Comparison of ENCODE assay signal across 21 mouse cellular contexts in the genomic region with DNA sequence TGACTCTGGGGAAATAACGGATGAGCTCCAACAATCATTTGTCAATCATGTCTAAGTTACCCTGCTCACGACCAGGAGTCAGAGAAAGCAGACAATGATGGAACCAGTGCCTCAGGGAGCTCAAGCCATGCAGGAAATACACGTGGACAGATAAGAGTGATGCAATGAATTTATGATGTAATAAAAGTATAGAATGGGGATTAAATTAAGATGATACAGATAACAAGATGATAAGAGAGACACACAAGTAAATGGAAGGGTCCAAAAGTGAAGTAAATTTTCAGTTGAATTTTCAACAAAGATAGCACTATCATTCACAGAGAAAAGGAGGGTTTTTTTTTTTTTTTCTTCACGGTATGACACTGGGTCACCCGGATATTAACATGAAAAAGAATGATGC.
"Had no signal": no experiment of that assay in that cellular context is flagged by ENCODE, and none has a peak within 500 bp of the region (broad histone marks: within the 10 kb centered on the region; RNA-seq: fewer than 3 reads in every experiment).

No protein-coding gene starts in this region.

- H3K4me2 ChIP-seq: liver, embryonic 13.5 days; midbrain, embryonic 13.5 days had no signal

- H3K4me1 ChIP-seq: liver, embryonic 13.5 days; midbrain, embryonic 10.5 days; midbrain, embryonic 13.5 days had no signal

- H3K9me3 ChIP-seq: liver, embryonic 13.5 days; midbrain, embryonic 10.5 days; midbrain, embryonic 13.5 days had no signal

- H3K27ac ChIP-seq: kidney, postnatal 0 days; layer of hippocampus, adult 2 months; left cerebral cortex, adult 2 months; liver, embryonic 13.5 days; midbrain, embryonic 10.5 days; midbrain, embryonic 13.5 days; stomach, postnatal 0 days had no signal

- H3K9ac ChIP-seq: liver, embryonic 13.5 days; midbrain, embryonic 13.5 days had no signal

- H3K27me3 ChIP-seq: liver, embryonic 13.5 days; midbrain, embryonic 13.5 days had no signal

- ATAC-seq: inflammation-experienced regulatory T-cells, adult 6 months; midbrain, embryonic 13.5 days had no signal

- DNase-seq: kidney, adult 18-20 months; kidney, adult 9 months; kidney, postnatal 25 days; layer of hippocampus, postnatal 36 days; liver, embryonic 13.5 days; lung, adult 2 months; lung, postnatal 14 days; lung, postnatal 4 days; right cerebral cortex, adult 18-20 months; right cerebral cortex, postnatal 14 days; right cerebral cortex, postnatal 4 days; thymus, adult 2 months; thymus, postnatal 14 days; thymus, postnatal 4 days had no signal

- H3K4me3 ChIP-seq: layer of hippocampus, adult 2 months; left cerebral cortex, adult 2 months; liver, embryonic 13.5 days; midbrain, embryonic 10.5 days; midbrain, embryonic 13.5 days had no signal
